Comparison of ENCODE assay signal across 9 mouse cellular contexts in the genomic region with DNA sequence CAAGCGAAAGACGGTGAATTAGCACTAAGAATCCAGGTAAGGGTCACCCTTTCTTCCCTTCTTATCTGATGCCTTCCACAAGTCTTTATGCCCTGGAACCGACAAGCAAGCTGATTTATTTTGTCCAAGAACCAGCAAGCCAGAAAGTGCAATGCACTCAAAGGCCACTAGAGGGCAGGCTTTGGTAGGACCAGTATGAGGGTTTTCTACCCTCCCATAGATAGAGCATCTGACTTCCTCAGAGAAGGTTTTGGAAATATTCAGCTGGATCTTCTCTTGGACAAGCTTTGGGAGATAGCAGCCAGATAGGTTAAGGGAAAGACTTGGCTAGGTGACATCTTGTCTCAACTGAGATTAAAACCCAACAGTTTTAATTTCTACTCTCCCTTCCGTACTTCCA. TPM values are rescaled to one million over a fixed set of nuclear protein-coding genes. Genes with fewer than 3 reads are reported as not detected.
DNase-seq lines count a peak whose midpoint lies in the region; ATAC-seq and TF ChIP-seq lines count a peak whose summit lies in the region.
"Had no signal": no experiment of that assay in that cellular context is flagged by ENCODE, and none has a peak within 500 bp of the region (broad histone marks: within the 10 kb centered on the region; RNA-seq: fewer than 3 reads in every experiment).

No protein-coding gene starts in this region.

- H3K4me3 ChIP-seq in kidney, embryonic 15.5 days (replicated peaks) = no peak overlapping the region
- H3K4me3 ChIP-seq in kidney, postnatal 0 days (replicated peaks; ENCODE audit: low read depth, low read length) = no peak overlapping the region
- no peak overlapping the region for H3K4me3 ChIP-seq in liver, postnatal 0 days (ENCODE audit: low read depth, low read length)
- H3K4me3 ChIP-seq: embryonic facial prominence, embryonic 13.5 days had no signal

- no peak for ATAC-seq in kidney, embryonic 15.5 days (replicated peaks; ENCODE audit: low FRiP score)
- no peak for ATAC-seq in kidney, postnatal 0 days (replicated peaks; ENCODE audit: low FRiP score, low read depth)
- no peak for ATAC-seq in liver, postnatal 0 days

- H3K27me3 ChIP-seq in kidney, embryonic 15.5 days = no peaks in the 10 kb centered on the region
- no peaks in the 10 kb centered on the region for H3K27me3 ChIP-seq in kidney, postnatal 0 days (ENCODE audit: insufficient read depth, low read length)
- H3K27me3 ChIP-seq in liver, postnatal 0 days (ENCODE audit: insufficient read depth, low read length) = no peaks in the 10 kb centered on the region
- H3K27me3 ChIP-seq: embryonic facial prominence, embryonic 13.5 days had no signal

- 36% methylated on average over 4 of the region's 4 CpGs for WGBS in kidney, embryonic 15.5 days
- WGBS in kidney, postnatal 0 days = 33% methylated on average over 4 of the region's 4 CpGs
- 38% methylated on average over 4 of the region's 4 CpGs for WGBS in liver, postnatal 0 days (ENCODE audit: insufficient replicate concordance)

- H3K36me3 ChIP-seq in kidney, embryonic 15.5 days = peaks cover 8% of the 10 kb centered on the region; the same call in 1 of the 2 replicates
- no peaks in the 10 kb centered on the region for H3K36me3 ChIP-seq in kidney, postnatal 0 days (ENCODE audit: insufficient read depth, low read length)
- peaks cover 7% of the 10 kb centered on the region; the same call in 1 of the 2 replicates for H3K36me3 ChIP-seq in liver, postnatal 0 days (replicated peaks; ENCODE audit: insufficient read depth, low read length)
- H3K36me3 ChIP-seq: embryonic facial prominence, embryonic 13.5 days had no signal

- TF ChIP-seq EP300 in liver, postnatal 0 days (IDR thresholded peaks at IDR 0.05; ENCODE audit: low read depth) = no peak

- peaks cover 6% of the 10 kb centered on the region; the same call in 1 of the 2 replicates for H3K4me1 ChIP-seq in kidney, embryonic 15.5 days
- H3K4me1 ChIP-seq in kidney, postnatal 0 days (replicated peaks; ENCODE audit: insufficient read depth, low read length) = no peaks in the 10 kb centered on the region
- peaks cover 2% of the 10 kb centered on the region; the same call in 1 of the 2 replicates for H3K4me1 ChIP-seq in liver, postnatal 0 days (ENCODE audit: insufficient read depth)

- no peak overlapping the region for H3K4me2 ChIP-seq in kidney, embryonic 15.5 days
- no peak overlapping the region for H3K4me2 ChIP-seq in kidney, postnatal 0 days (ENCODE audit: low read length)
- H3K4me2 ChIP-seq in liver, postnatal 0 days (ENCODE audit: low read depth, low read length) = no peak overlapping the region
- H3K4me2 ChIP-seq: embryonic facial prominence, embryonic 13.5 days had no signal

- no peak overlapping the region for H3K27ac ChIP-seq in kidney, embryonic 15.5 days
- H3K27ac ChIP-seq in kidney, postnatal 0 days = no peak overlapping the region
- H3K27ac ChIP-seq in liver, postnatal 0 days (ENCODE audit: low read depth) = no peak overlapping the region
- H3K27ac ChIP-seq: embryonic facial prominence, embryonic 13.5 days had no signal

- H3K9me3 ChIP-seq in kidney, embryonic 15.5 days (replicated peaks) = no peaks in the 10 kb centered on the region
- H3K9me3 ChIP-seq in kidney, postnatal 0 days (replicated peaks; ENCODE audit: low read length) = no peaks in the 10 kb centered on the region
- no peaks in the 10 kb centered on the region for H3K9me3 ChIP-seq in liver, postnatal 0 days (ENCODE audit: low read length)
- H3K9me3 ChIP-seq: embryonic facial prominence, embryonic 13.5 days had no signal

- peak; percentile 93 for TF ChIP-seq CTCF in kidney, postnatal 0 days (IDR thresholded peaks at IDR 0.05; ENCODE audit: low read depth)
- peak; percentile 92 for TF ChIP-seq CTCF in liver, postnatal 0 days (IDR thresholded peaks at IDR 0.05; ENCODE audit: low read depth)

- H3K9ac ChIP-seq in kidney, embryonic 15.5 days = no peak overlapping the region
- no peak overlapping the region for H3K9ac ChIP-seq in kidney, postnatal 0 days (ENCODE audit: low read depth, low read length)
- H3K9ac ChIP-seq in liver, postnatal 0 days (replicated peaks) = no peak overlapping the region
- H3K9ac ChIP-seq: embryonic facial prominence, embryonic 13.5 days had no signal

- peak; percentile 78 for DNase-seq in kidney, adult 18-20 months
- DNase-seq in ZHBTc4 (ENCODE audit: low read depth, low spot score) = peak; percentile 70
- peak; percentile 57 for DNase-seq in embryo, embryonic 9.5 days (ENCODE audit: extremely low spot score)
- DNase-seq in kidney, postnatal 0 days (ENCODE audit: low spot score) = peak; percentile 78
- DNase-seq in liver, postnatal 0 days = peak; percentile 71
- peak; percentile 65 for DNase-seq in right cerebral cortex, postnatal 14 days
- DNase-seq in yolk sac, embryonic 10.5 days (ENCODE audit: low spot score) = no peak

RNA-seq across cellular contexts. Expression of a gene that starts 39.9 kb away (rescaled TPM):
- polyA plus RNA-seq in kidney, embryonic 15.5 days (2015; fragmentation: Nextera tagmentation; extraction: Ambion mirVana) = 5.3 and 6.3 TPM in 2 replicates
- 2.2 and 2.4 TPM in 2 replicates for polyA plus RNA-seq in kidney, postnatal 0 days (2015; fragmentation: Nextera tagmentation; extraction: Ambion mirVana)
- 1.3 and 1.5 TPM in 2 replicates for polyA plus RNA-seq in liver, postnatal 0 days (2015; fragmentation: Nextera tagmentation; extraction: Ambion mirVana)
